Mouse (Mus musculus): ENCODE measurements around the gene Noxo1. TPM values are rescaled to one million over a fixed set of nuclear protein-coding genes. Genes with fewer than 3 reads are reported as not detected.
"Not testable (repeated sequence)": the region's sequence is repeated elsewhere in the genome, so short reads cannot be mapped to it uniquely, and the experiment has no call there.

Noxo1 gene
- 0.86 and 1.6 TPM in 2 replicates for total RNA-seq (2017)

GRCm38 (mm10) chr17:24696011-24696697 lies at the start of gene Noxo1, which contains the start of gene Gfer:
Noxo1 (plus strand) TSS chr17:24696234.
Gfer (minus strand) TSS chr17:24696156.
- peak; percentile 56 for ATAC-seq (ENCODE audit: extremely low read depth, insufficient number of reproducible peaks, low FRiP score, poor library complexity, severe bottlenecking)

- ATAC-seq (ENCODE audit: extremely low read depth, insufficient number of reproducible peaks, low FRiP score, poor library complexity, severe bottlenecking), result no peak
Measured at GRCm38 (mm10) chr17:24646381-24646780, 49.7 kb upstream of the Noxo1 start.

GRCm38 (mm10) chr17:24647493-24647892 lies 48.5 kb upstream of the Noxo1 start:
- no peak for ATAC-seq (ENCODE audit: extremely low read depth, insufficient number of reproducible peaks, low FRiP score, poor library complexity, severe bottlenecking)

GRCm38 (mm10) chr17:24648731-24649377 lies 47.2 kb upstream of the Noxo1 start:
- ATAC-seq (ENCODE audit: extremely low read depth, insufficient number of reproducible peaks, low FRiP score, poor library complexity, severe bottlenecking), result no peak

- peak; percentile 7; the same call in 1 of the 2 replicates for ATAC-seq (ENCODE audit: extremely low read depth, insufficient number of reproducible peaks, low FRiP score, poor library complexity, severe bottlenecking)
Measured at GRCm38 (mm10) chr17:24649581-24650069, 46.4 kb upstream of the Noxo1 start.

GRCm38 (mm10) chr17:24650070-24650616 lies 45.9 kb upstream of the Noxo1 start, which contains the start of gene Slc9a3r2:
Slc9a3r2 (minus strand) TSS chr17:24650327.
- no peak for ATAC-seq (ENCODE audit: extremely low read depth, insufficient number of reproducible peaks, low FRiP score, poor library complexity, severe bottlenecking)

- no peak for ATAC-seq (ENCODE audit: extremely low read depth, insufficient number of reproducible peaks, low FRiP score, poor library complexity, severe bottlenecking)
Measured at GRCm38 (mm10) chr17:24650766-24651165, 45.3 kb upstream of the Noxo1 start.

GRCm38 (mm10) chr17:24651835-24652234 lies 44.2 kb upstream of the Noxo1 start:
- no peak for ATAC-seq (ENCODE audit: extremely low read depth, insufficient number of reproducible peaks, low FRiP score, poor library complexity, severe bottlenecking)

GRCm38 (mm10) chr17:24653967-24654710 lies 41.9 kb upstream of the Noxo1 start:
- peak; percentile 77 for ATAC-seq (ENCODE audit: extremely low read depth, insufficient number of reproducible peaks, low FRiP score, poor library complexity, severe bottlenecking)

GRCm38 (mm10) chr17:24654969-24655368 lies 41.1 kb upstream of the Noxo1 start:
- no peak for ATAC-seq (ENCODE audit: extremely low read depth, insufficient number of reproducible peaks, low FRiP score, poor library complexity, severe bottlenecking)

GRCm38 (mm10) chr17:24658017-24658758 lies 37.8 kb upstream of the Noxo1 start, which contains the start of gene Npw:
Npw (minus strand) TSS chr17:24658457.
- no peak for ATAC-seq (ENCODE audit: extremely low read depth, insufficient number of reproducible peaks, low FRiP score, poor library complexity, severe bottlenecking)

GRCm38 (mm10) chr17:24667011-24667410 lies 29.0 kb upstream of the Noxo1 start:
- not testable (repeated sequence) for ATAC-seq (ENCODE audit: extremely low read depth, insufficient number of reproducible peaks, low FRiP score, poor library complexity, severe bottlenecking)

GRCm38 (mm10) chr17:24667416-24667815 lies 28.6 kb upstream of the Noxo1 start:
- peak; percentile 71 for ATAC-seq (ENCODE audit: extremely low read depth, insufficient number of reproducible peaks, low FRiP score, poor library complexity, severe bottlenecking)

- not testable (repeated sequence) for ATAC-seq (ENCODE audit: extremely low read depth, insufficient number of reproducible peaks, low FRiP score, poor library complexity, severe bottlenecking)
Measured at GRCm38 (mm10) chr17:24669214-24669544, 26.9 kb upstream of the Noxo1 start.

GRCm38 (mm10) chr17:24669545-24670245 lies 26.3 kb upstream of the Noxo1 start, which contains the start of gene Zfp598:
Zfp598 (plus strand) TSS chr17:24669687.
- ATAC-seq (ENCODE audit: extremely low read depth, insufficient number of reproducible peaks, low FRiP score, poor library complexity, severe bottlenecking), result peak; percentile 91

- ATAC-seq (ENCODE audit: extremely low read depth, insufficient number of reproducible peaks, low FRiP score, poor library complexity, severe bottlenecking), result no peak
Measured at GRCm38 (mm10) chr17:24670246-24670844, 25.7 kb upstream of the Noxo1 start.

- no peak for ATAC-seq (ENCODE audit: extremely low read depth, insufficient number of reproducible peaks, low FRiP score, poor library complexity, severe bottlenecking)
Measured at GRCm38 (mm10) chr17:24671346-24671745, 24.7 kb upstream of the Noxo1 start.

- no peak for ATAC-seq (ENCODE audit: extremely low read depth, insufficient number of reproducible peaks, low FRiP score, poor library complexity, severe bottlenecking)
Measured at GRCm38 (mm10) chr17:24672141-24672540, 23.9 kb upstream of the Noxo1 start.

Data from neutrophil, adult 5-6 weeks (primary cell).